Mouse (Mus musculus): ENCODE measurements around the gene Eno4.
"Not testable (repeated sequence)": the region's sequence is repeated elsewhere in the genome, so short reads cannot be mapped to it uniquely, and the experiment has no call there.

The Eno4 gene

DNA sequence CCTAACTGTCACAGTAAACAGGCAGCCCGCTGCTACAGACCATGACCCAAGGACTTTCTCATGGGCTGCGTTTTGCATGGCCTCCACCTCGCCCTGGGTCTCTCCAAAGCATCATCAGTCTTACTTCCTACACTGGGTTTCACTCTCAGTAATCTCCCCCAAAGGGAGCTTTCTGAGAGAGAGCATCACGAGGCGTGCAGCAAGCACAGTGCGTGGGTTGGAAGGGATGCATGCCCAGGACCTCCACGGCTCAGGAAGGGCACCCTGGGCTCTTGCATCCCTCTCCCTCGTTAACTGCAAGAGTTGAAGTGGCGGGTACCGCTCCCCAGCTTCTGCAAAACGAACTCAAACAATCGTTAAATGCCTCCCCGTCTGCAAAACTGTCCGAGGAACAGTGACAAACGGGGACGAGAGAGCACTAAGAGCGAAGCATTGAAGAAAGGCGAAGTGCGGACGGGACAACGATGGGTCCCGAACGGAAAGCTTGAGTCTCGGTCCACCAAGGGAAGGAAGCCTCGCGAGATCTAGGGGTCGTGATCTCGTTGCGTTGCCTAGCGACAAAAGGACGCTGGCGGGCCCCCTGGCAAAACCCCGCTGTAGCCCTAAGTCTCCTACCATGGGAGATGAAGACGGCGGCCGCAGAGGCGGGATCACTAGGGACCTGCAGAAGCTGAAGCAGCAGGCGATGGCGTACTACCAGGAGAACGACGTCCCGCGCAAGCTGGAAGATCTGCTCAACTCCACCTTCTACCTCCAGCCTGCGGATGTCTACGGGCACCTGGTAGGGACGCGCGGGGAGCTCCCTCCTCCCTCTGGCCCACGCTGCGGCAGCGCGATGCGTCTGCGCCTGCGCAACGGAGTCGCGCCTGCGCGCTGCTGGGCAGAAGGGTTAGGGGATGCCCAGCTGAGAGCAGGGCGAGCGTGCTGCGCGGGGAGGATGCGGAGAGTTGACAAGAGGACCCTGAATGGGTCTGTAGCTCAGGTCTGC lies at the start of gene Eno4, which contains the start of gene Hspa12a:
Eno4 (plus strand) TSS at position 585 of the 988 bp plus-strand sequence.
Hspa12a (minus strand) TSS at position 814 of the 988 bp plus-strand sequence.
- in situ Hi-C loops (cut with MboI, MseI) = no loop called here

DNA sequence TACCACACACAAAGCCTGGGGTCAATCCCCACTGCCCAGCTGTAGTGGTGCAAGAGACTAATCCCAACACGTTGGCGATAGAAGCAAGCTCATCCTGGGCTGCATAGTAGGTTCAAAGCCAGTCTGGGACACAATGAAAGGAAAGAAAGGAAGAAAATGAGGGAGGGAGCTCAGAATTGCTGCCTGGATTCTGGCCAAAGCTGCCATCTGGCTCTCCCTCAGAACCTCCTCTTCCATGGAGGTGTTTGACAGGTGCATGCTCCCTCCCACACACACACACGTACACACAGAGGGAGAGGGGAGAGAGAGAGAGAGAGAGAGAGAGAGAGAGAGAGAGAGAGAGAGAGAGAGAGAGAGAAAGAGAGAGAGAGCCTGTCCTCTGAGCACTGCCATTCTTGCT lies 47.0 kb upstream of the Eno4 start:
- in situ Hi-C loops (cut with MboI, MseI) = loop anchor here (5.0 kb wide), 1 partner anchor 89 kb away; no protein-coding TSS in a partner anchor

DNA sequence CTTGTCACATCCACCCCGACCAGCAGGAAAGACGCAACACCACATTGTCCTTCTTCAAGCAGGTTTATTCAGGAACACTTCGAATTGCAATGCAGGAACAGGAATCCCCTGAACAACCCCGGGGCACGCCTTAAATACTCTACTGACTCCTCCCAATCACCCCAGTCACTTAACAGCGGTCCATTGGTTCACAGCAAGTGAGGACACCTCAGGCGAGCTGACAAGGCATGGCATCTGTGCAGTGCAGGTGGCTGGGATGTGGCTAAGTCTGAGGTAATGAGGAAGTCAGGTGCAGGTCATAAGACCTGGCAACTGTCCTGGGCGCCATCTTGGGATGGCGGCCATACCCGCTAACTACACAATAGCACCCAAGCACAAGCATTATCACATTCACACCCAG lies 42.8 kb upstream of the Eno4 start:
- in situ Hi-C loops (cut with MboI, MseI) = not testable (repeated sequence)

DNA sequence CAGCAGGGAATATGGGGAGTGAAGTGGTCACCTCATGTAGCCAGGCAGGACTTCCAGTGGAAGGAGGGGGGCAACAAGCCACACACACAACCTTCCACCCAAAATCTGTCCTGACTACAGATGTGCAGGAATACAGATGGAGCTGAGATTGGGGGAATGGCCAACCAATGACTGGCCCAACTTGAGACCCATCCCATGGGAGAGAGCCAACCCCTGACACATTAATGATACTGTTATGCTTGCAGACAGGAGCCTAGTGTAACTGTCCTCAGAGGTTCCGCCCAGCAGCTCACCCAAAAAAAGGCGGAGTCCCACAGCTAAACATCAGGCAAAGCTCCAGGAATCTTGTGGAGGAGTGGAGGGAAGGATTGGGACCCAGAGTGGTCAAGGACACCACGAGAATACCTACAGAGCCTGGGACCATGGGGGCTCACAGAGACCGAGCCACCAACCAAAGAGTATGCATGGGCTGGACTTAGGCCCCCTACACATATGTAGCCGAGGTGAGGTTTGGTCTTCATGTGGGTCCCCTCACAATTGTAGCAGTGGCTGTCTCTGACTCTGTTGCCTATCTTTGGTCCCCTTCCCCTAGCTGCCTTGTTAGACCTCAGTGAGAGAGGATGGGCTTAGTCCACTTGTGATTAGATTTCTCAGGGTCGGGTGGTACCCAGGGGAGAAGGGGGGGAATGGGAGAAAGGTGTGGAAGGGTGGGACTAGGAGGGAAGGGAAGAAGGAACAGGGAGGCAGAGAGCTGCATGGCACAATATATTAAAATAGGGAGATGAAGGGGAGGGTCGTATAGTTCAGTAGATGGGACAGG lies 39.9 kb upstream of the Eno4 start:
- in situ Hi-C loops (cut with MboI, MseI) = no loop called here

DNA sequence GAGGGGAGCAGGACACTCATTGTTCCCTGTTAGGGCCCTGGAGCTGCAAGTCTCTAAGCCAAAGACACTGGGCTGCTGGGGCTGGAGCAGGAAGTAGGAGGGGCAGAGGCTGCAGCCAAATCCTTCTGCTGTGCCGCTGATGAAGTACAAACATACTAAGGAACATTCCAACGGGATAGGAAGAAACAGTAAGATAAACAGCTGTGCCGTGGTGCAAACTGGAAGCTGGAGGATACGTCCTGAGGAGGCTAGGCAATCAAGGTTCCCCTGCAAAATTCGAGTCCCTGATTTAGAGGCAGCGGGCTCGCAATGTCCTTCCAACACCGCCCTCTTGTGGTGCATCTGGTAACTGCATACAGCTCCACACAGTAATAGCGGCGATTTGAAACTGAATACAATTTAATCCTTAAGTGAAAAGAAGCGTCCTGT lies 39.3 kb upstream of the Eno4 start:
- in situ Hi-C loops (cut with MboI, MseI) = no loop called here

DNA sequence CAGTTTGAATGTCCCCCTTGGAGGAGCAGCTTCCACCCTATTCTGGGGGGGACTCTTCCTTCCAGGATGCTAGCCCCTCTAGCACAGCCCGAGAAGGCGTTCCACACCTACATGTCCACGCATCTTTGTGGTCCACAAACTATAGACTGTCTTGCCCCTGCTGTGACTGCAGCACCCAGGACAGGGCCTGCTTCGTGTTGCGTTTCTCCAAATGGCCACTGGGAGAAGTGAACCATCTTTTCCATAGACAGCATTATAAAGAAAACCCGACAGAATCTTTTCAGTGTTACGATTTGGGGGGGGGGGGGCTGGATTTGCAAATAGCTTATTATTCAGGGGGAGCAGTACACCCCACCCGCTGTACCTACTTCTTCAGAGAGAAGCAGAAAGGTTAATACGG lies 36.5 kb upstream of the Eno4 start:
- in situ Hi-C loops (cut with MboI, MseI) = no loop called here

DNA sequence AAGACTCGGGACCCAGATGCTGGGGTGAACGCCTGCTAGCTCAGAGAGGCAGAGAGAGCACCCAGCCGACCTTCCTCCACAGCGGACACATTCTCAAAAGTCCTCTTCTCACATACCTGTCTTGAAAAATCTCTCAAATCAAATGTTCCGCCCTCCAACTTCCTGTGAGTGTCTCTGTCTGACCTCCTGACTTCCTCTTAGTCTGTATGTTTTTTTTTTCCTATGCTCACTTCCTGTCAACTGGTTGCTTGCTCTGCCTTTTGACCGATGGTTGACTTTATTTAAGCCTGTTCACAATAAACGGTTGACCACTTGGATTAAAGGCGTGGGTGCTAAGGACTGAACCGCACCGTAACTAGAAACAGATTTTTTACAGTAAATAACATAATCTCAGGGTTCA lies 35.2 kb upstream of the Eno4 start:
- in situ Hi-C loops (cut with MboI, MseI) = no loop called here

DNA sequence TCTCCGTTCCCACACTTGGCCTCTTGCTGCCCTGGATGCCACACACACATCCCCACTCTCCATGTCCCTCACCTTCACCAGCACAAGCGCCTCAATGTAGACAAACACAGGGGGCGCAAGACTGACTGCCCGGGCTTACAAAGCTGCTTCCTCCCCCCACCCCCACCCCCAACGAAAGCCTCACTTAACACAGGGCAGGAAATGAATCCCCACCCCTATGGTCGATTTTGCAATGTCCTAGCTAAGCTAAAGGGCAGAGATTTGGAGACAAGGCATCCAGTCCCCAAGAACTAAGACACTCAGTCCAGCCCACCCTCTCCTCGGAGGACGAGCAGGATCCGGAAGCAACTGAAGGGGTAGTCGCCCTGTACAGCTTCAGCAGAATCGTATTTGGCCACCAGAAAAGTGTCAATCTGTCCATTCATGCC lies 32.3 kb upstream of the Eno4 start:
- in situ Hi-C loops (cut with MboI, MseI) = loop anchor here (5.0 kb wide), 2 partner anchors 51 to 291 kb away; no protein-coding TSS in a partner anchor

DNA sequence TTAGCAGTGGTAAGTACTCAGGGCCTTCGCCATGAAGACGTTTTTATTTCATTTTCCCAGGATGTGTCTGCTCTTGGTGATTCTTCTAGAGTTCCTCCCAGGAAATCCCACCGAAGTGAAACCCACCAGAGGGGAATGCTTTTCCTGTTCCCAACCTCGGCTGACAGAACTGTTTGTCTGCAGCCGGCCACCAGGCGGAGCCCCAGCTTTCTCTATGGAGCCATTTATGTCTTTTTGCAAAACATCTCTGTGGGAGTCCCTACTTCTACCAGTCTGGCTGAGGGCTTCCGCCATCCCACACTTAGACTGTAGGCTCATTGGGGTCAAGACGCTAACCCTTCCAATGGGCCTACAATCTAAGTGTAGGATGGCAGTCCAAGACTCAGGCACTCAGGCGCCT lies 31.8 kb upstream of the Eno4 start:
- in situ Hi-C loops (cut with MboI, MseI) = loop anchor here (5.0 kb wide), 2 partner anchors 51 to 291 kb away; no protein-coding TSS in a partner anchor

DNA sequence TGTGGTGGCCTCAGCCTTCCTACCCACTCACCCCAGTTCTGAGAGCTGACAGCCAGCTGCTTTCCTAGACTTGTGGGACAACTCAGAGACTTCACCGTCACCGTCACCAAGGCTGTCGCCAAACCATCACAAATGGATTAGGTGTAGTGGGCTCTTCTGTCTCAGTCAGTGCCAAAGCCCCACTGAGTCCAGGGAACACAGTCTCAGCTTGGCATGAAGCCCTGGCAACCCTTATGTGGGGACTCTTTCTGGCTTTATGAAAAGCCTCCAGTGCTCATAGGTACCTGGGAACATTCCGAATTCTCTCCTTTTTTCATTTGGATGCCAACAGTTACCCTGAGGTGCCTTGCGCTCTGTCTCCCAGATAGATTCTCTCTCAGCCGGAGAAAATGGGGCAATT lies 29.9 kb upstream of the Eno4 start:
- in situ Hi-C loops (cut with MboI, MseI) = loop anchor here (5.0 kb wide), 2 partner anchors 49 to 289 kb away; no protein-coding TSS in a partner anchor

DNA sequence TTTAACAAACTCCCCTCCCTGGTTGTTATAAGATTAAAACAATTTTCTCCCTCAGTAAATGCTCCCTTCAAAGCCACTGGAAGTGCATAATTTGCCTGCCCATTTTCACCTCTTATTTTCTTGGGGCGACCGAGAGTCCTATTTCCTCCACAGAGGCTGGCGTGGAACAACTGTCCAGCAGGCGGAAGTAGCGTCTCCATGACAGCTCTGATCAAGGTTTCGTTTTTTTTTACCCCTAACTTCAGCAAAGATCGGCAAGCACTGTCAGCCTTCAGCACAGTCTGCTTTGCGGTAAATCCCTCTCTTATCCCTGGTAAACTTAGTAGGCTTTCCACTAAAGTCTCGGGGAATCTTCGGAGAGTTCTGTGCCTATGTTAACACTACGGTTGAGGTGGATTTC lies 24.6 kb upstream of the Eno4 start:
- in situ Hi-C loops (cut with MboI, MseI) = no loop called here

DNA sequence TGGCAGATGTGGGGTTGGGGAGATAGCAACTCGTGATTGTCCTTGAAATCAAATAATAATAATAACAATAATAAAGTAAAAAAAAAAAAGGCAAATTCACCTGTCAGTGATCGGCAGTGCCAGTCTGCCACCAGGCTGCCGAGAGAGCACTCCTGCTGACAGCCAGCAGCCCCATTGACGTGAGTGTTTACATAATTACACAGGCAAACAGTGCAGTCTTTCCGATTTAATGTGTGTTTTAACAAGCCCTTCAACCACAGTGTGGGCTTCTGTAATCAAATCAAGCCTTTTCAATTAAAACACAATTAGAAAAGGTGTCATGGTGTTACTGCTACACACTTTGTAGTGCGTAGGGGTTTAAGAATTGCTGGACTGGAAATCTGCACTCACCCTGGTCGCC lies 24.1 kb upstream of the Eno4 start:
- in situ Hi-C loops (cut with MboI, MseI) = no loop called here

DNA sequence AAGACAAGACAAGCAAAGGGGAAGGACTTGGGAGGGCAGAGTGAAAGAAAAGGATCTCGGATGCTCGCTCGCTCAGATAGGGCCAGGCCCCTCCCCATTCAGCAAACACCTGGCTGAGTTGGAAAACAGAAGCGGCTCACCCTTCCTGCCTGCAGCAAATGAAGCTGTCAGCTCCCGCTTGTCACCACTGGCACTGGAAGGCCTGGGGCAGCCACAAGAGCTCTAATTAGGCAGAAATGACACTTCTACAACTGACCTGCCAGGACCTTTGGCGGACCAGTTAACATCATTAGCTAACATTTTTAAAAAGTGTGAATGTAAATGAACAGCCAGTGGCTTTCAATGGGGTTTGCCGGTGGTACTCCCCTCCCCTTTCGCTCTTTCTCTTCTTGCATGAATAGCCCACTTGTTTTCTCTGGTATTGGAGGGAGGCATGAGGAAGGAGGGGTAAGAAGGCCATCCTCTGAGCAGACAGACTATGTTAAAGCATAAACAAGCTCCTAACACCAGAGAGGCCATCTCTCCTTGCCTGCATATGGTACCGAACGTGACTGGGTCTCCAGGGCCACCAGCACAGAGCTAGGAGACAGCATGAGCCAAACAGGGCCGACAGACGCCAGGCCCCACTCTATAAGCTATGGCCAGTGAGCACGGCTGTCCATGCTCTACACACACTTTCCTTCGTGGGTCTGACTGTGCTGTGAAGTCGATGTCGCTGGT lies 12.0 kb upstream of the Eno4 start:
- in situ Hi-C loops (cut with MboI, MseI) = no loop called here

DNA sequence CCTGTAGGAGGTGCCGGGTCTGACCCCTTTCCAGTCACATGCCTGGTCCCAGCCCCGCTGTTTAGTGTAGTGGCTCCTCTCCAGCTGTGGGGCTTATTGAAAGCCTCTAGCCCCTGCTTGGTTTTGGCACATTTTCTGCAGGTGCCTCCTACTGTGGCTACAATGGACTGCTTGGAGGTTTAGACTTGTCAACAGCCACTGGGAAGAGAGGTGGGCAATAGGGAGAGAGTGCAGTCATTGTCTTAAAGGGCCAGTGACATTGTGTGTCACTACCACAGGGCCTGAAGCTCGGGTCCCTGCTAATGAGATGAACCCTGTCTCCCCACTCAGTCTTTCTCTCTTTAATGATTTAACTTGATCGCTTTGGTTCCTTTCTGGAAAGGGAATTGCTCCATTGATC lies 10.2 kb upstream of the Eno4 start:
- in situ Hi-C loops (cut with MboI, MseI) = no loop called here

DNA sequence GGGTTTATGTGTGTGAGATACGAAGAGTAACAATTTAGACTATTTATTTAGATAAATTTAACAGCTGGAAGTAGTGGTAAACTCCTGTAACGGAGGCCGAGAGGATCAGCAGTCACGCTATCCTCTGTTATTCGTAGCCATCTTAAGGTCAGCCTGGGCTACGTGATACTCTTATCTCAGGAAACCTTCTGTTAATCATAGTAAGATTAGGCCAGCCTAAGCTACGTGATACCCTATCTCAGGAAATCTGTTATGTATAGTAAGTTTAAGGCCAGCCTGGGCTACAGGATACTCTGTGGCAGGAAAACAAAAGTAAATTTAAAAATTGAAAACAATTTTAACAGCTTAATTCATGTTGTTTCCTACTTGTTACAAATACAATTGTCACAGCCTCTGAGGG lies 2.7 kb downstream of the Eno4 start:
- in situ Hi-C loops (cut with MboI, MseI) = no loop called here

DNA sequence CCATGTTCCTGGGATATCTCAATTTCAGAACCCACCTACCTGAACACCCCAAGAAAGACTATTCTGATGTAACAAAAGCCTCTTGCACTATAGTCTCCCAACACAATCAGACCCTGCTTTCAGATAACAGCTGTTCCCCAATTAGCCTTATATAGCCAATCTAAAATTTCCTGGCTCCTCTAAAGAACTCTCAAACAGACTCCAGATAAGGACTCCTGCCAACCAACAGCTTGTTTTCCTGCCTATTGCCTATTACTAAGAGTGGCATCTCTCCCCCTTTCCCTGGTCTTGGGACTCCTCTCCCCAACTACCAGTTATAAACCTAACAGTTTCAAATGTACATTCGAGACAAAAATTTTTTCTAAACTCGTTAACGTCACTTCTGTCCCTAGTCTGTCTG lies 8.3 kb downstream of the Eno4 start:
- in situ Hi-C loops (cut with MboI, MseI) = no loop called here

DNA sequence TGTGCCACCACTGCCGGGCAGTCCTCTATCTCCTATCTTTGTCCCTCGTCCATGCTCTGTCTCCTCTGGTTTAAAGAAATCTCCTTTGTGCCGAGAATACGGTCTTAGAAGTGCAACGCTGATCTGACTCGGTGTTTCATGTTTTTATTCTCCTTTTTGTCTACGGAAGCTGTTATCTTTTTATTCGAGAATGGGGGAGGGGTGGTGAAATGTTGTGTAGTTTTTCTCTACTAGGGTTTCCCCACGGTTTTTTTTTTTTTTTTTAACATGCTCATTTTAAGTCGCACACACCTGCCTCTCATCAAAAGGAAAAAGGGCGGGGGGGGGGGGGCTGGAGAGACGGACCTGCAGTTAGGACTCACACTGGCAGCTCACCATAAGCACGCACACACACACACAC lies 9.0 kb downstream of the Eno4 start:
- in situ Hi-C loops (cut with MboI, MseI) = no loop called here

DNA sequence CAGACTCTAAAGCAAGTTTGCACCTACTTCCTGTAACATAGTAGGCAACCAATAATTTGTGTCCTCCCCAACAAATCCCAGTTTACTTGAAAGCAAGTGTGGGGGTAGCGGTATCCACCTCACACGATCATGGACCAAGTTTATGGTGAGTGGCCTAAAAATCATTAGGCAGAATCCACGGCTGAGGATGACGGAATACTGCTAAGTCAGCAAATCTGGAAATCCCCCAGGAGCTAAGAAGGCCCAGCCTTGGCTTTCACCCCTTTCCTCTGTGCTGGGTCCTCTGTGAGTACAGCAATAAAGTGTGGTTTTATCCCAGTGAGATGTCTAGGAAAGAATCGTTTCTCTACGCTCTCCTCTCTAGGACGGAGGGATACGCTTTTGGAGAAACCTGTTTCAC lies 11.6 kb downstream of the Eno4 start:
- in situ Hi-C loops (cut with MboI, MseI) = no loop called here

DNA sequence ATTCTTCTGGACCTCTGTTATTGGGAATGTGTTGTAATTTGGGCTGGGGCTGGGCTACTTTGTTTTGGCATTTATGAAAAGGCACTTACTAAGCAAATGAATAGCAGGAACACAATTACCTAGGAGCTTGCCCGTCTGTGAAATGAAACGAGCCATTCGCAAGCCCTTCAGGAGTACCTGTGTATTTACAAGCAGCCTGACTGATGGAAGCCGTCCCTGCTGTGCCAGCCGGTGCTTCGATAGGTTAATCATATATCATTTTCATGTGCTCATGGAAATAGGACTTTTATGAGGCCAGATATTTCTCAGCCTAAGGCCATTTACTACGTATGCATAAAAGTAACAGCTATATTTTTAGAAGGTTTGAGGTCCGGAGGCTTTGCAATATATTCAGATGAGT lies 19.8 kb downstream of the Eno4 start:
- in situ Hi-C loops (cut with MboI, MseI) = loop anchor here (5.0 kb wide), 1 partner anchor 51 kb away; no protein-coding TSS in a partner anchor

DNA sequence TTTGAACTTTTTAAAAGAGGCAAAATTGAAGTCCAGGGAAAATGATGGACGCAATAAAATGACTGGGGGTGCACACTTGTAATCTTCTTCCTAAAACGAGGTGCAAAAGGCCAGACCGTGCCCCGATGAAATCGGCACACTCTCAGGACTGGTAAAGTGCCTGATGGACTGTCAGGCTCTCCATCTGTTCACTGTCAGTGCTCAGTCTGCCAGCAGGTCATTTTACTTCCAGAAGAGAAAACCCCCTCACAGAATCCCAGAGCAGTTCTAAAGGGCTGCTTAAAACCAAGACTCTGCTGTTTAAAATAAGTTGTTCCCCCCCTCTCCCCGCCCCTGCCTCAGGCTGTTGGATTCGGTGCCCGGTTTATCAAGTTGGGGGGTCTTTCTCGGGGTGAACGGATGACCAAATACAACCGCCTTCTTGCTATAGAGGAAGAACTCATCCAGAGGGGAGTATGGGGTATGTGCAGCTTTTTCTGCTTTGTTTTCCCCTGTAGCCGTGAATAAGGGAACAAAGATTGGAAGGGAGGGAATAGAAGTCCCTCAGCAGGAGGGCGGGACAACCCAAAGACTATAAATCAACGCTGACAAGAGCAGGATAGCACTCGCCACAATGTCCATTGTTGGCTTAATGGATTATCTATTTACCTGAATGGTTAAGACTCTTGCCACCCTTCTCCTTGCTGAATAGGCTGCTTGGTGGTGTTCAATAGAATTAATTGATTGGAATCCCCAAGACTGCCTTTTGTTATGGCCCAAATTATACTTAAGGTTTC lies 25.7 kb downstream of the Eno4 start:
- in situ Hi-C loops (cut with MboI, MseI) = loop anchor here (5.0 kb wide), 1 partner anchor 48 kb away; no protein-coding TSS in a partner anchor

DNA sequence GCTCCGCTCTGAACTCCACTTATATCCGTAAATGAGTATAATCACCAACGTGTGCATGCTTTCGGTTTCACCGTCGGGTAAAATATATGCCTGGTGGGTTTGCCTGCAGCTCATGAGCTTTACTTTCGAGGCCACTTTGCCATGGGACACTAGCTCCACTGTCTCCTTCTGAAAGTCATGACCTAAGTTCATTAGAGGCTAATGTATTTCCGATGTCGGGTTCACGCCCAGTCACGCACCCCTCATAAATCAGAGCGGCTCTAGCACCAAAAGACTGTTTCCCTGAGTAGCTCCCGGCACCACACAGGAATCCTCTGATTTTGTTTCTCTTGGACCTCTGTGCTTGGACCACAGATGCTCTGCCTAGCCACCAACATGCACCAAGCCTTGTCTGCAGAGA lies 27.6 kb downstream of the Eno4 start:
- in situ Hi-C loops (cut with MboI, MseI) = no loop called here
